Comparison of ENCODE assay signal across 15 mouse cellular contexts in the genomic region with DNA sequence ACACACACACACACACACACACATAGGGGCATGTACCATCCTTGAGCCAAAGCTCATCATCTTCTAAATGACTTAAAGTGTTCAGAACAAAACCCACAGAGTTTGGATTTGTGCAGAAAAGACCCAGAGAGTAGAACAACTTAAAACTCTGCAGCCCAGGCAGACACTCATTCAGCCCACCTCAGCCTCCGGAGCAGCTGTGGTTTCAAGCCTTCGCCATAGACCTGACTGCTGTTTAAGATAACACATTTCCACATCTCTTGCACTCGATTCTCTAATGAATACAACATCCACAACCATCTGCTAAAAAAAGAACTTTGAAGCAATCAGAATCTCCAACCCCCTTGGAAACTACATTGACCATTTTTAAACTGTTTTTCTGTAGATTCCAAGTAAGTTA.
DNase-seq lines count a peak whose midpoint lies in the region; ATAC-seq and TF ChIP-seq lines count a peak whose summit lies in the region.
"Had no signal": no experiment of that assay in that cellular context is flagged by ENCODE, and none has a peak within 500 bp of the region (broad histone marks: within the 10 kb centered on the region; RNA-seq: fewer than 3 reads in every experiment).

No protein-coding gene starts in this region.

- TF ChIP-seq CTCF in gastrocnemius, adult 2 months (IDR thresholded peaks at IDR 0.05): no peak

- H3K9me3 ChIP-seq in lung, embryonic 15.5 days: no peaks in the 10 kb centered on the region
- H3K9me3 ChIP-seq: embryonic facial prominence, embryonic 15.5 days; forebrain, embryonic 12.5 days had no signal

- no peak overlapping the region for H3K4me2 ChIP-seq in lung, embryonic 15.5 days
- H3K4me2 ChIP-seq: embryonic facial prominence, embryonic 15.5 days; forebrain, embryonic 12.5 days had no signal

- intact Hi-C loops in gastrocnemius, adult 2 months (cut with DNase I): no loop called here

- H3K27ac ChIP-seq in gastrocnemius, adult 2 months: peak overlapping the region; percentile 79
- peak overlapping the region; percentile 94 for H3K27ac ChIP-seq in lung, embryonic 15.5 days
- H3K27ac ChIP-seq: forebrain, embryonic 12.5 days had no signal

- peaks cover 57% of the 10 kb centered on the region for H3K4me1 ChIP-seq in lung, embryonic 15.5 days

- H3K27me3 ChIP-seq in lung, embryonic 15.5 days: no peaks in the 10 kb centered on the region
- H3K27me3 ChIP-seq: embryonic facial prominence, embryonic 15.5 days had no signal

- ATAC-seq in lung, embryonic 15.5 days (ENCODE audit: borderline replicate concordance, extremely low read depth, low FRiP score, low TSS enrichment): no peak
- peak; percentile 56 for ATAC-seq in granulocyte monocyte progenitor cell, adult 5-6 weeks (replicated peaks; ENCODE audit: poor library complexity, severe bottlenecking)
- peak; percentile 71 for ATAC-seq in megakaryocyte progenitor cell, adult 5-6 weeks (replicated peaks; ENCODE audit: poor library complexity)
- ATAC-seq: hindbrain, embryonic 16.5 days had no signal

- WGBS in lung, embryonic 15.5 days: 55% methylated on average over 3 of the region's 3 CpGs

- no peaks in the 10 kb centered on the region for H3K36me3 ChIP-seq in lung, embryonic 15.5 days
- H3K36me3 ChIP-seq: embryonic facial prominence, embryonic 15.5 days; forebrain, embryonic 12.5 days had no signal

- no peak overlapping the region for H3K4me3 ChIP-seq in gastrocnemius, adult 2 months
- no peak overlapping the region for H3K4me3 ChIP-seq in lung, embryonic 15.5 days
- H3K4me3 ChIP-seq: embryonic facial prominence, embryonic 15.5 days; forebrain, embryonic 12.5 days had no signal

- no peak overlapping the region for H3K9ac ChIP-seq in lung, embryonic 15.5 days
- H3K9ac ChIP-seq: embryonic facial prominence, embryonic 15.5 days; forebrain, embryonic 12.5 days had no signal

- DNase-seq in gastrocnemius, adult 2 months: no peak
- DNase-seq in gastrocnemius, adult 8-10 months (ENCODE audit: low spot score in 2 of 2): no peak
- no peak for DNase-seq in lung, adult 18-20 months
- no peak for DNase-seq in retina, embryonic 14.5 days (ENCODE audit: low spot score)
- no peak for DNase-seq in cerebellum, postnatal 10 days
- DNase-seq: left cerebral cortex, postnatal 4 days; lung, adult 2 months; midbrain, embryonic 14.5 days; right cerebral cortex, postnatal 4 days had no signal
